Mouse (Mus musculus): ENCODE results near the gene Has1.

DNA sequence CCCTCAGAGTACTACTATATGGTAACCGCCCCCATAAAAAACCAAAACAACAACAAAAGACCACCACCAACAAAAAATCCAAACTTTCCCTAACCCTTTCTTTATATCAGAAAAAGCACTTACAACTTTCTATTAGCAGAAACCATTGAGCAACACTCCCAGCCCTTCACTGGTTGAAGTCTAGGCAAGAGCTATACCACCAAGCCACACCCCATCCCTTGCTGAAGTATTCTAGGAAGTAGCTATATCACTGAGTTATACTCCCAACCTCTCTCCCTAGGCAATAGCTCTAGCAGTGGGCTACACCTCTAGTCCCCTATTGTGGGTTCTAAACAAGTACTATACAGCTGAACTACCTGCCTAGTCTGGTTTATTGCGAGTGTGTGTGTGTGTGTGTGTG, 15.7 kb downstream of the Has1 start:
- TF ChIP-seq CTCF (IDR thresholded peaks at IDR 0.05; ENCODE audit: extremely low read depth, insufficient read length, insufficient replicate concordance, low read depth, low read length) (no peak), POLR2A (IDR thresholded peaks at IDR 0.05; ENCODE audit: low read depth, low read length) (no peak)

Data from small intestine, adult 2 months (tissue).